23 mouse cellular contexts compared by ENCODE assay signal in the genomic region with DNA sequence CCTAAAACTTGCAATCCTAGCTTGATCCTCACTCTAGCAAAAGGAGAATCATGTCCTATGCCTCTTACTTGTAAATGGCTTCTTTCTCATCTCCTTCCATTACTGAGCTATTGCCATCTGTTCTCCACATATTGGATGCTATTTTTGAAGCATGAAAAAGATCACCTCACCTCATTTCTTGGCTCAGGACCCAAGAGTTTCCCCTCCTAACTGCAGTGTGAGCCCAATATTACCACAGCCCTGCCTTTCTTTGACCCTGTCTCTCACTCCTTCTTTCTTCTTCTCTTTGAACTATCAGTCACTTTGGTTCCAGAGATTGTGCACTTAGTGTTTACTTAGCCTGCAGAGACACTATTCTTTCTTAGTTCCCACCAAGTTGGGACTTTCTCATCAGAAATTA.
A peak's percentile ranks its signal among the peaks of the same experiment; 100 is the strongest.
DNase-seq lines count a peak whose midpoint lies in the region; ATAC-seq and TF ChIP-seq lines count a peak whose summit lies in the region.
"Had no signal": no experiment of that assay in that cellular context is flagged by ENCODE, and none has a peak within 500 bp of the region (broad histone marks: within the 10 kb centered on the region; RNA-seq: fewer than 3 reads in every experiment).

No protein-coding gene starts in this region.

- H3K27me3 ChIP-seq in cerebellum, adult 2 months (ENCODE audit: control insufficient read depth, insufficient read depth, low read length) = no peaks in the 10 kb centered on the region
- H3K27me3 ChIP-seq in midbrain, embryonic 11.5 days (ENCODE audit: control insufficient read depth, insufficient read depth, low read length) = no peaks in the 10 kb centered on the region
- no peaks in the 10 kb centered on the region for H3K27me3 ChIP-seq in hindbrain, embryonic 10.5 days (ENCODE audit: insufficient read depth, poor library complexity, severe bottlenecking)
- H3K27me3 ChIP-seq: embryonic facial prominence, embryonic 12.5 days; embryonic facial prominence, embryonic 15.5 days; hindbrain, embryonic 13.5 days; intestine, embryonic 15.5 days; Patski had no signal

- H3K9me3 ChIP-seq in midbrain, embryonic 11.5 days (ENCODE audit: control insufficient read depth, low read length) = no peaks in the 10 kb centered on the region
- no peaks in the 10 kb centered on the region for H3K9me3 ChIP-seq in hindbrain, embryonic 10.5 days
- H3K9me3 ChIP-seq: embryonic facial prominence, embryonic 12.5 days; embryonic facial prominence, embryonic 15.5 days; hindbrain, embryonic 13.5 days; intestine, embryonic 15.5 days had no signal

- no peaks in the 10 kb centered on the region for H3K36me3 ChIP-seq in midbrain, embryonic 11.5 days (ENCODE audit: control insufficient read depth, insufficient read depth, low read length)
- no peaks in the 10 kb centered on the region for H3K36me3 ChIP-seq in hindbrain, embryonic 10.5 days
- H3K36me3 ChIP-seq: embryonic facial prominence, embryonic 12.5 days; embryonic facial prominence, embryonic 15.5 days; hindbrain, embryonic 13.5 days; intestine, embryonic 15.5 days had no signal

- TF ChIP-seq POLR2A in cerebellum, adult 2 months (IDR thresholded peaks at IDR 0.05; ENCODE audit: borderline replicate concordance, insufficient read depth, low read length) = no peak

- peak overlapping the region; percentile 4; the same call in 1 of the 2 replicates for H3K27ac ChIP-seq in cerebellum, adult 2 months (ENCODE audit: insufficient read depth, low read length)
- no peak overlapping the region for H3K27ac ChIP-seq in midbrain, embryonic 11.5 days (ENCODE audit: low read depth, low read length)
- H3K27ac ChIP-seq in hindbrain, embryonic 10.5 days = no peak overlapping the region
- H3K27ac ChIP-seq: embryonic facial prominence, embryonic 12.5 days; embryonic facial prominence, embryonic 15.5 days; gastrocnemius, adult 2 months; hindbrain, embryonic 13.5 days; intestine, embryonic 15.5 days had no signal

- H3K4me1 ChIP-seq in cerebellum, adult 2 months (ENCODE audit: control insufficient read depth, insufficient read depth, low read length) = peaks cover 24% of the 10 kb centered on the region; the same call in 1 of the 2 replicates
- no peaks in the 10 kb centered on the region for H3K4me1 ChIP-seq in midbrain, embryonic 11.5 days (ENCODE audit: control insufficient read depth, insufficient read depth, low read length)
- H3K4me1 ChIP-seq in hindbrain, embryonic 10.5 days (replicated peaks) = no peaks in the 10 kb centered on the region
- H3K4me1 ChIP-seq: embryonic facial prominence, embryonic 12.5 days; embryonic facial prominence, embryonic 15.5 days; hindbrain, embryonic 13.5 days; intestine, embryonic 15.5 days had no signal

- no peak overlapping the region for H3K4me3 ChIP-seq in cerebellum, adult 2 months (replicated peaks; ENCODE audit: insufficient read depth, low read depth, low read length)
- no peak overlapping the region for H3K4me3 ChIP-seq in midbrain, embryonic 11.5 days (ENCODE audit: low read depth, low read length)
- H3K4me3 ChIP-seq in hindbrain, embryonic 10.5 days = no peak overlapping the region
- H3K4me3 ChIP-seq: embryonic facial prominence, embryonic 12.5 days; embryonic facial prominence, embryonic 15.5 days; gastrocnemius, adult 2 months; hindbrain, embryonic 13.5 days; intestine, embryonic 15.5 days had no signal

- ATAC-seq in cerebellum, adult (ENCODE audit: insufficient number of reproducible peaks, low FRiP score, low TSS enrichment) = peak; percentile 92
- no peak for ATAC-seq in midbrain, embryonic 11.5 days (ENCODE audit: low FRiP score)
- ATAC-seq: forebrain, embryonic 14.5 days; forebrain, postnatal 0 days; hindbrain, embryonic 16.5 days; intestine, embryonic 15.5 days; Patski had no signal

- DNase-seq in cerebellum, postnatal 4 days (ENCODE audit: low spot score in 2 of 2) = no peak
- peak in 1 of 2 experiments; percentile 90 for DNase-seq in cerebellum, adult 2 months
- peak; percentile 78 for DNase-seq in cerebellum, adult 9-11 months
- DNase-seq in natural killer cell, adult 2 months (ENCODE audit: low spot score in 2 of 2) = no peak
- no peak for DNase-seq in neural tube, embryonic 10.5 days (ENCODE audit: extremely low spot score, low spot score)
- no peak for DNase-seq in midbrain, embryonic 11.5 days (ENCODE audit: low spot score, missing footprints)
- DNase-seq in hindbrain, embryonic 10.5 days (ENCODE audit: low spot score) = no peak
- DNase-seq: adrenal gland, postnatal 10 days; adrenal gland, postnatal 36 days; forebrain, postnatal 0 days; gastrocnemius, adult 2 months; gastrocnemius, postnatal 14 days; heart, adult 11 months; kidney, adult 11 months had no signal

- no peak for TF ChIP-seq CTCF in cerebellum, adult 2 months (IDR thresholded peaks at IDR 0.05; ENCODE audit: borderline replicate concordance, insufficient read depth, low read depth, low read length)

- no peak overlapping the region for H3K9ac ChIP-seq in midbrain, embryonic 11.5 days (ENCODE audit: low read length)
- H3K9ac ChIP-seq: embryonic facial prominence, embryonic 12.5 days; embryonic facial prominence, embryonic 15.5 days; forebrain, postnatal 0 days; hindbrain, embryonic 13.5 days; intestine, embryonic 15.5 days had no signal

- no peak overlapping the region for H3K4me2 ChIP-seq in midbrain, embryonic 11.5 days
- H3K4me2 ChIP-seq: embryonic facial prominence, embryonic 12.5 days; embryonic facial prominence, embryonic 15.5 days; heart, embryonic 11.5 days; hindbrain, embryonic 13.5 days; intestine, embryonic 15.5 days had no signal
